Mouse (Mus musculus) forebrain, embryonic 12.5 days (tissue): ENCODE results near the gene Rcn1. TPM values are rescaled to one million over a fixed set of nuclear protein-coding genes. Genes with fewer than 3 reads are reported as not detected.

Experiments used
- ATAC-seq: fragments of 200-750 bp; cut with Nextera tagmentation; 2 replicates; pipeline ENCODE4 v1.8.0; 2017; ENCODE audit warnings: moderate TSS enrichment; ENCODE audit not compliant: low FRiP score
- H3K27ac ChIP-seq: fragments of 300-500 bp; sonication (generic); 2 replicates; pipeline ENCODE4 v1.5.1; 2016; ENCODE audit warnings: mild to moderate bottlenecking
- H3K27me3 ChIP-seq: fragments of 300-500 bp; sonication (generic); 2 replicates; pipeline ENCODE4 v1.6.1; 2016; ENCODE audit warnings: mild to moderate bottlenecking
- H3K36me3 ChIP-seq: fragments of 300-500 bp; sonication (generic); replicated peaks from 2 replicates; pipeline ENCODE4 v1.6.1; 2016; ENCODE audit warnings: mild to moderate bottlenecking
- H3K4me1 ChIP-seq: fragments of 300-500 bp; sonication (generic); 2 replicates; pipeline ENCODE4 v1.6.1; 2016
- H3K4me2 ChIP-seq: fragments of 300-500 bp; sonication (generic); 2 replicates; pipeline ENCODE4 v1.6.1; 2016; ENCODE audit warnings: mild to moderate bottlenecking, moderate library complexity
- H3K4me3 ChIP-seq: fragments of 300-500 bp; sonication (generic); replicated peaks from 2 replicates; pipeline ENCODE4 v1.5.1; 2016; ENCODE audit warnings: mild to moderate bottlenecking
- H3K9ac ChIP-seq: fragments of 300-500 bp; sonication (generic); 2 replicates; pipeline ENCODE4 v1.6.1; 2016; ENCODE audit warnings: mild to moderate bottlenecking
- H3K9me3 ChIP-seq: fragments of 300-500 bp; sonication (generic); 2 replicates; pipeline ENCODE4 v1.6.1; 2016
- WGBS: fragments of 180-500 bp; shearing (Covaris S2); methylation state at CpG from one replicate; pipeline ENCODE4 v1.1.7; 2016; 5-methylcytosine and 5-hydroxymethylcytosine counted together
- polyA plus RNA-seq: library from polyadenylated mRNA; unstranded; fragments of >200 nt; fragmentation: Nextera tagmentation; extraction: Ambion mirVana; gene quantifications from 2 replicates; pipeline ENCODE4 v1.2.1, GENCODE M21; 2016

The Rcn1 gene
- polyA plus RNA-seq, 1 experiment from 2014 or later, result 114 TPM

- Histone ChIP-seq H3K27ac (no peak overlapping the region), H3K9ac (no peak overlapping the region), H3K4me3 (no peak overlapping the region), H3K4me1 (peaks cover 10% of the 10 kb centered on the region), H3K36me3 (no peaks in the 10 kb centered on the region), H3K27me3 (0 out of 2 replicates have a peak, but pooled peaks cover 5% of the 10 kb centered on the region), H3K9me3 (no peaks in the 10 kb centered on the region), H3K4me2 (no peak overlapping the region)
- ATAC-seq, result 0 out of 2 replicates have a peak, but pooled peaks have one; percentile 17
- WGBS, result 92% methylated on average over 6 of the region's 6 CpGs
Observed at GRCm38 (mm10) chr2:105372156-105372555, 27.0 kb downstream of the Rcn1 start.

DNA sequence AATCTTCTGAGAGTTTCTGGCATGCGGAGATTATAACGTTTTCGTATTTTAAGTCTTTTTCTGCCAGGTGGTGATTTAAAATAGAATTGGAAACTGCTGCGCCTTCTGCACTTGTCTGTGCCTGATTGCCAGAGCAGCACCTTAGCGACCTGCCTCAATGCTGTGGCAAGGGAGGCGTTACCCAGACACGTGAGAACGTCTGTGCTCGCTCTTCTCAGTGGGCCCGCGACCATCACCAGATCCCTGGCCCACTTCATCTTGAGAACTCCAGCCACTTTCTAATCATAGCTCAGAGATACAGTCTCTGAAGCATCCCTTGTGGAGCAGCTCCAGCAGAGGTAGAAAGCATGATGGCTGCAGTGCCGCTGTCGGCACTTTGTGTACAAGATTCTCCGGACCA, 28.4 kb downstream of the Rcn1 start:
- no peaks in the 10 kb centered on the region for H3K9me3 ChIP-seq
- no peak for ATAC-seq
- 30% methylated on average over 14 of the region's 14 CpGs for WGBS
- H3K27me3 ChIP-seq, result 0 out of 2 replicates have a peak, but pooled peaks cover 5% of the 10 kb centered on the region
- peaks cover 10% of the 10 kb centered on the region for H3K4me1 ChIP-seq
- H3K9ac ChIP-seq, result no peak overlapping the region
- peak overlapping the region; percentile 11 for H3K4me3 ChIP-seq
- no peaks in the 10 kb centered on the region for H3K36me3 ChIP-seq
- no peak overlapping the region for H3K27ac ChIP-seq
- H3K4me2 ChIP-seq, result peak overlapping the region; percentile 43

DNA sequence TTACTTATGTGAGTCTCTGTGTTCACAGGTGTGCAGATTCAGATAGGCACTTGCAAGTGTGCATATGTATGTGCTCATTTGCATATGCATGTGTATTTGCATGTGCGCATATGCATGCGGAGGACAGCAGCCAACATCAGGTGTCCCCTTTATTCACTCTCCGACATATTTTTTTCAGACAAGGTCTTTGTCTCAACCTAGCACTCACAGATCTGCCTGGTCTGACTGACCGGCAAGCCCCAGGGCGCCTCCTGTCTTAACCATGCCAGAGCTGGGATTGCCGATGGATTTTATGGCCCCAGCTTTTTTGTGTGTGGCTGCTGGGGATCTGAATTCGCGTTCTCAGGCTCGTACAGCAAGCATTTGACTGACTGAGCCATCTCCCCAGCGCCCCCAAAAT, 28.9 kb downstream of the Rcn1 start:
- H3K4me2 ChIP-seq, result peak overlapping the region; percentile 43
- H3K9ac ChIP-seq, result no peak overlapping the region
- no peak overlapping the region for H3K27ac ChIP-seq
- no peaks in the 10 kb centered on the region for H3K9me3 ChIP-seq
- 0 out of 2 replicates have a peak, but pooled peaks cover 5% of the 10 kb centered on the region for H3K27me3 ChIP-seq
- no peaks in the 10 kb centered on the region for H3K36me3 ChIP-seq
- peaks cover 10% of the 10 kb centered on the region for H3K4me1 ChIP-seq
- WGBS, result 7% methylated on average over 10 of the region's 10 CpGs
- peak overlapping the region; percentile 11 for H3K4me3 ChIP-seq
- ATAC-seq, result 0 out of 2 replicates have a peak, but pooled peaks have one; percentile 49

DNA sequence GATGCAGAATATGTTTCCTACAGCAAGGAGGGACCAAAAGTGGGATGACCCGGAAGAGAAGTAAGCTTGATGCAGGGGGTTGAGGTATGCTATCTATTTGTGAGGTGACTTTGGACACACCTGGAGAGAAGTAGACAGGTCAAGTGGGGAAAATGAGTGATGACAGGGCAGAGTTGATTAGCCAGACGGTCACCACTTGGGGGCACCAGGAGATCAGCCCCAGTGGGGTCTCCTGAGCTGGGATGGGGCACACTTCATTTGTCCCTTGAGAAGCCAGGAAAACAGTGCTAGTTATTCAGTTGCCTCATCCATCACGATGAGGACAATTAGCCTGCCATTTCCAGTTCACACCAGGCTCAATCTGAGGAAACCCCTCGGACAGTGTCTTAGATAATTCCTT, 31.5 kb downstream of the Rcn1 start:
- 0 out of 2 replicates have a peak, but pooled peaks cover 5% of the 10 kb centered on the region for H3K27me3 ChIP-seq
- ATAC-seq, result no peak
- no peak overlapping the region for H3K27ac ChIP-seq
- peaks cover 10% of the 10 kb centered on the region for H3K4me1 ChIP-seq
- 51% methylated on average over 4 of the region's 4 CpGs for WGBS
- H3K36me3 ChIP-seq, result no peaks in the 10 kb centered on the region
- H3K4me2 ChIP-seq, result no peak overlapping the region
- H3K9me3 ChIP-seq, result no peaks in the 10 kb centered on the region
- H3K9ac ChIP-seq, result no peak overlapping the region
- no peak overlapping the region for H3K4me3 ChIP-seq

GRCm38 (mm10) chr2:105358040-105358439, 41.1 kb downstream of the Rcn1 start:
- no peak for ATAC-seq

DNA sequence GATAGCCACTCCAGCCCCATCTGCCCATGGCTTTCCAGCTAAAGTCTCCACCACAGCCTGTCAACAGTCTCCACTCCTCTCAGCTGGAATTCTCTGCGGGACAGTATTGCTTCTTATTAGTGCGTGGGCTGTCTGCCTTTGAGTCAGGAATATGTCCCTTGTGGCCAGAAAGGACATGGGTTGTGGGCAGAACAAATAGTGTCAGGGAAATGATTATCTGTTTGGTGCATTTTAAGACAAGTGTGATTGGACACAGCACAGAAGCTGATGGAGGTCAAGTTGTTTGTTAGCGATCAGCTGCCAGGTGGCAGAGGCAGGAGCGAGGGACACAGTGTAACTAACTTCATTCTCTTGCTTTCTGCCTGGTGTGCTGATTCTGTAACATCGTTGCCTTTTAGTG, 42.3 kb downstream of the Rcn1 start:
- no peak overlapping the region for H3K27ac ChIP-seq
- WGBS, result 75% methylated on average over 5 of the region's 5 CpGs
- H3K27me3 ChIP-seq, result no peaks in the 10 kb centered on the region; the same call in 1 of the 2 replicates
- no peaks in the 10 kb centered on the region for H3K9me3 ChIP-seq
- no peaks in the 10 kb centered on the region for H3K36me3 ChIP-seq
- H3K9ac ChIP-seq, result no peak overlapping the region
- no peak overlapping the region for H3K4me2 ChIP-seq
- no peak for ATAC-seq
- H3K4me1 ChIP-seq, result no peaks in the 10 kb centered on the region
- H3K4me3 ChIP-seq, result no peak overlapping the region

More at GRCm38 (mm10) chr2:105358040-105358439, 41.1 kb downstream of the Rcn1 start:
- 77% methylated on average over 3 of the region's 3 CpGs for WGBS
- no peak overlapping the region for H3K27ac ChIP-seq
- H3K4me2 ChIP-seq, result no peak overlapping the region
- no peaks in the 10 kb centered on the region for H3K9me3 ChIP-seq
- H3K9ac ChIP-seq, result no peak overlapping the region
- no peaks in the 10 kb centered on the region; the same call in 1 of the 2 replicates for H3K27me3 ChIP-seq
- no peak overlapping the region for H3K4me3 ChIP-seq
- H3K36me3 ChIP-seq, result no peaks in the 10 kb centered on the region
- H3K4me1 ChIP-seq, result no peaks in the 10 kb centered on the region

DNA sequence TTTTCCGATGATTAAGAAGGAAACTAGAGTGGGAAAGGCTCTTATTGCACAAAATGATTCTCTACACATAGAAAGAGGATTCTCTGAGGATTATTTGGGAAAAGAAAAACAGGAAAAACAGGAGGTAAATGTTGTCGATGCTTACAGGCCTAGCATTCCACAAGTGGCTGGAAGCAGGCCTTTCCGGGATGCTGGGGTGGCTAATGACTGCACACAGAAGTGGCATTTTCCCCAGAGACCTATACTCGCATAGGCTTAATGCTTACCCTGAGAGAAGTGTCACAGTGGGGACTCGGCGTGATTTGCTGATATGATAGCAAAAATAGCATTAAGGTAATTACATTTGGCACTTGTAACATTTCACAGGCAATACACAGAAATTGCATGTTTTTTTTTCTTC, 50.2 kb downstream of the Rcn1 start:
- Histone ChIP-seq H3K9me3 (no peaks in the 10 kb centered on the region), H3K27me3 (peaks cover 12% of the 10 kb centered on the region; the same call in 1 of the 2 replicates), H3K4me2 (no peak overlapping the region), H3K4me1 (peaks cover 9% of the 10 kb centered on the region; the same call in 1 of the 2 replicates), H3K9ac (no peak overlapping the region), H3K27ac (no peak overlapping the region), H3K36me3 (no peaks in the 10 kb centered on the region), H3K4me3 (no peak overlapping the region)
- no peak for ATAC-seq
- 43% methylated on average over 6 of the region's 6 CpGs for WGBS

DNA sequence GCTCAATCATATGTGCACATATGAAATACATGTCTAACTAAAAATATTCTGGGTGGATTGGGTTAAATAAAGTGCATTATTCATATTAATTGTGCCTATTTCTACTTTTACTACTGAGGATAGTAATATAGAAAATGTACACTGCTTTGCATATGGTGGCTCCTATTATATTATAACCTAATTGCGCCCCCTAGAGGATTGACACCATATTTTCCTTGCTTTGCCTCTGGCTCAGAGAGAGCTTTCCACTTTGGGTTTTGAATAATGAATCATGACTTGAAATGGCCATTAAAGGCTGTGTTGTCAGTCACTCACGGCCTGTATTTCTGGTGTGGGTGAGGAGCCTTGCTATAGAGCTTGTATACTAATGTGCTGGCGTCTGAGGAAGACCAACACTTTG, 59.1 kb downstream of the Rcn1 start:
- WGBS, result 67% methylated on average over 3 of the region's 3 CpGs
- no peaks in the 10 kb centered on the region for H3K36me3 ChIP-seq
- H3K9me3 ChIP-seq, result no peaks in the 10 kb centered on the region
- no peak overlapping the region for H3K4me2 ChIP-seq
- H3K27ac ChIP-seq, result no peak overlapping the region
- H3K27me3 ChIP-seq, result peaks cover 16% of the 10 kb centered on the region
- H3K4me1 ChIP-seq, result peaks cover 19% of the 10 kb centered on the region
- ATAC-seq, result no peak
- H3K4me3 ChIP-seq, result no peak overlapping the region
- no peak overlapping the region for H3K9ac ChIP-seq

- ATAC-seq, result no peak
- peaks cover 22% of the 10 kb centered on the region for H3K4me1 ChIP-seq
- no peaks in the 10 kb centered on the region for H3K36me3 ChIP-seq
- no peaks in the 10 kb centered on the region for H3K9me3 ChIP-seq
- H3K27ac ChIP-seq, result no peak overlapping the region
- H3K9ac ChIP-seq, result no peak overlapping the region
- H3K27me3 ChIP-seq, result peaks cover 12% of the 10 kb centered on the region
- no peak overlapping the region for H3K4me3 ChIP-seq
- 30% methylated on average over 8 of the region's 8 CpGs for WGBS
- peak overlapping the region; percentile 19; the same call in 1 of the 2 replicates for H3K4me2 ChIP-seq
Observed at GRCm38 (mm10) chr2:105337171-105337875, 61.8 kb downstream of the Rcn1 start.

DNA sequence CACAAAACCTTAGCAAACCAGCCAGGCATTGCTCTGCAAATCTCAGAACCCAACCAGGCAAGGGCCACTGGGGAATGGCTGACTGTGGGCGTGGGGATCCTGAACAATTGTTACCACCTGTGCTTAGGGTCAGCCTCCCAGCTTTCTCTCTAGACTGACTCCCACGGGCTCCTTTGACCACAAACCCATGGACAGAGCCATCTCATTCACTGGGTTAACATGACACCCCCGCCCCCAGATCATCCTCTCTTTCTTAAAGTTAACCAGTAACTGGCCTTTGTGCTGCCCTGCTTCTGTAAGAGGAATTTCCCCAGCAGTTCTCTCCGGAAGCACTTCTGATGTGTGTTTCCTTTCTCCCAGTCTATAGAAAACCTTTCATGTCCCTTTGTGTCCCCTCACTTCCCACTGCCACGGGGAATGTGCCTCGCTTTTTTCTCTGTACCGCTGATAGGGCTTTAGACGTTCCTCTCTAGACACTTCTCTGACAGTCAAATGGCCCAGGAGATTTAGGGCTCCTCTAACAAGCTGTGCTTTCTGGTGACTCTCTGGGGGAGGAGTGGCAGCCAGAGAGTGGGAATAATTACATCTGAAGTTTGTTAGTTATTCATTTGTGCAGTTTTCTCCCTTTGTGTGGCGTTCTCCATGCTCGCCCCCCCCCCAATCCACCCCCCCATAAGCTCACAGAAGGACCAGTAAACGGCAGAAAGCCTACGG, 62.6 kb downstream of the Rcn1 start:
- Histone ChIP-seq H3K4me2 (no peak overlapping the region), H3K36me3 (no peaks in the 10 kb centered on the region), H3K27me3 (peaks cover 17% of the 10 kb centered on the region), H3K4me1 (peaks cover 22% of the 10 kb centered on the region), H3K9me3 (no peaks in the 10 kb centered on the region), H3K4me3 (no peak overlapping the region), H3K27ac (no peak overlapping the region), H3K9ac (no peak overlapping the region)
- WGBS, result 14% methylated on average over 12 of the region's 12 CpGs
- ATAC-seq, result no peak
